Mouse (Mus musculus): ENCODE data around the gene Cox5b.

GRCm38 (mm10) chr1:36724057-36724431 is 32.8 kb downstream of the Cox5b start:
- TF ChIP-seq CTCF (IDR thresholded peaks at IDR 0.05; ENCODE audit: low read depth), result no peak
- TF ChIP-seq EP300 (IDR thresholded peaks at IDR 0.05; ENCODE audit: low read depth), result no peak

Data from liver, postnatal 0 days (tissue).